Comparison of ENCODE assay signal across 8 mouse cellular contexts in the genomic region with DNA sequence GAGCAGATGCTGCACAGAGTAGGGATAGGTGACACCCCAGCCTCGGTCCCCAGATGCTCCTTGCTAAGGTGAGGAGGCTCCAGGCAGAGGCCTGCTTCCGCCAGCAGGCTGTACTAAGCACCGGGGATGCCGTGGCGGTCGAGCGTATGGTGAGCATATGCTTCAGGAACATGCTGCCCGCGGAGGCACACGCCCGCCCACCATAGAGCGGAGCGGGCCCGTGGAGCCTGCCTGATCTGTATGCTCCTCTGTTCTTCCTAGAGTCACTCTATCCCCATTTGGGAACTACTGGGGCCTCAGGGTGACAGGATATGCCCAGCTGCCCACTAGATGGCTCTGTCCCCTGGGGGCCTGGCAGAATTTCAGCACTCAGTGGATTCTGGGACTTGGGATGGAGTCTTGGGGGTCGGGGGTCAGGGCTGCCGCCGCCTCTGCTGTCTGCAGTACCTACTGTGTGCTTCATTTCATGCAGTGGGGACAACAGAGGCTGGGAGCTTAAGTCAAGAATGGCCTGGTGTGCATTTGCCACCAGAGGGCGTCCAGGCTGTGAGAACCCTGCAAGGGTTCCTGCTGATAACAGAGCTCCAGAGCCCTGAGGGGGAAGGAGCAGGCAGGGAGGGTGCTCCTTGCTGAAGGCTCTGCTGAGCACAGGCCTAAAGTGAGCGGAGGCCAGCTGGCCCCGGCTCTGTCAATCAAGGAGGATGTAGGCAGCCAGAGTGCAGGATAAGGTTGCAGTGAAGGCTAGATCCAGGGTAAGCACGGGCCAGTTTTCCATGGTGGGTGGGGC.
DNase-seq lines count a peak whose midpoint lies in the region; ATAC-seq and TF ChIP-seq lines count a peak whose summit lies in the region.

No protein-coding gene starts in this region.

- H3K4me2 ChIP-seq in forebrain, embryonic 16.5 days (ENCODE audit: low read length): no peak overlapping the region
- H3K4me2 ChIP-seq in hindbrain, postnatal 0 days (ENCODE audit: low read depth, low read length): no peak overlapping the region
- H3K4me2 ChIP-seq in limb, embryonic 13.5 days (replicated peaks): peak overlapping the region; percentile 38; the same call in 1 of the 2 replicates
- no peak overlapping the region for H3K4me2 ChIP-seq in midbrain, embryonic 16.5 days (ENCODE audit: low read length)

- peak; percentile 43 for DNase-seq in ovary, adult 18-20 months (ENCODE audit: low spot score)
- no peak for DNase-seq in ovary, postnatal 14 days (ENCODE audit: low spot score)
- DNase-seq in cerebellum, adult 18-20 months: peak; percentile 67 to 73
- DNase-seq in hindbrain, postnatal 0 days (ENCODE audit: low spot score): peak; percentile 79
- DNase-seq in thymus, postnatal 25 days: peak; percentile 71

- H3K36me3 ChIP-seq in forebrain, embryonic 16.5 days (ENCODE audit: control insufficient read depth, insufficient read depth): no peaks in the 10 kb centered on the region
- no peaks in the 10 kb centered on the region for H3K36me3 ChIP-seq in hindbrain, postnatal 0 days (ENCODE audit: insufficient read depth, low read length)
- no peaks in the 10 kb centered on the region for H3K36me3 ChIP-seq in limb, embryonic 13.5 days
- no peaks in the 10 kb centered on the region for H3K36me3 ChIP-seq in midbrain, embryonic 16.5 days (ENCODE audit: control insufficient read depth, insufficient read depth, low read length)

- no peaks in the 10 kb centered on the region for H3K9me3 ChIP-seq in forebrain, embryonic 16.5 days (ENCODE audit: control insufficient read depth, low read length)
- H3K9me3 ChIP-seq in hindbrain, postnatal 0 days (ENCODE audit: low read length): no peaks in the 10 kb centered on the region
- H3K9me3 ChIP-seq in limb, embryonic 13.5 days: no peaks in the 10 kb centered on the region
- H3K9me3 ChIP-seq in midbrain, embryonic 16.5 days (replicated peaks; ENCODE audit: control insufficient read depth, low read length, poor library complexity, severe bottlenecking): no peaks in the 10 kb centered on the region

- H3K9ac ChIP-seq in forebrain, embryonic 16.5 days (replicated peaks; ENCODE audit: low read depth, low read length): no peak overlapping the region
- no peak overlapping the region for H3K9ac ChIP-seq in hindbrain, postnatal 0 days (replicated peaks; ENCODE audit: low read length)
- H3K9ac ChIP-seq in limb, embryonic 13.5 days: no peak overlapping the region
- H3K9ac ChIP-seq in midbrain, embryonic 16.5 days (ENCODE audit: low read depth, low read length): no peak overlapping the region

- no peak overlapping the region for H3K4me3 ChIP-seq in forebrain, embryonic 16.5 days (replicated peaks; ENCODE audit: low read length)
- no peak overlapping the region for H3K4me3 ChIP-seq in hindbrain, postnatal 0 days (ENCODE audit: low read length)
- H3K4me3 ChIP-seq in limb, embryonic 13.5 days: no peak overlapping the region
- no peak overlapping the region for H3K4me3 ChIP-seq in midbrain, embryonic 16.5 days (ENCODE audit: low read depth, low read length)

- peak overlapping the region; percentile 8; the same call in 1 of the 2 replicates for H3K27ac ChIP-seq in forebrain, embryonic 16.5 days (ENCODE audit: low read length)
- H3K27ac ChIP-seq in hindbrain, postnatal 0 days: no peak overlapping the region
- H3K27ac ChIP-seq in limb, embryonic 13.5 days: peak overlapping the region; percentile 15; the same call in 1 of the 2 replicates
- H3K27ac ChIP-seq in midbrain, embryonic 16.5 days (ENCODE audit: low read length): no peak overlapping the region

- no peak for ATAC-seq in forebrain, embryonic 16.5 days
- no peak; the same call in 1 of the 2 replicates for ATAC-seq in hindbrain, postnatal 0 days
- ATAC-seq in limb, embryonic 13.5 days (ENCODE audit: low FRiP score, low read depth): peak; percentile 42; the same call in 1 of the 2 replicates
- 0 out of 2 replicates have a peak, but pooled peaks have one; percentile 9 for ATAC-seq in midbrain, embryonic 16.5 days

- WGBS in forebrain, embryonic 16.5 days: 46% methylated on average over 21 of the region's 21 CpGs
- 27% methylated on average over 21 of the region's 21 CpGs for WGBS in hindbrain, postnatal 0 days
- WGBS in limb, embryonic 13.5 days: 27% methylated on average over 21 of the region's 21 CpGs
- 45% methylated on average over 21 of the region's 21 CpGs for WGBS in midbrain, embryonic 16.5 days

- peak; percentile 87 for TF ChIP-seq CTCF in hindbrain, postnatal 0 days (IDR thresholded peaks at IDR 0.05; ENCODE audit: low read depth)

- no peaks in the 10 kb centered on the region for H3K27me3 ChIP-seq in forebrain, embryonic 16.5 days (replicated peaks; ENCODE audit: control insufficient read depth, insufficient read depth, low read length)
- H3K27me3 ChIP-seq in hindbrain, postnatal 0 days (ENCODE audit: insufficient read depth, low read length): no peaks in the 10 kb centered on the region
- H3K27me3 ChIP-seq in limb, embryonic 13.5 days: no peaks in the 10 kb centered on the region
- H3K27me3 ChIP-seq in midbrain, embryonic 16.5 days (ENCODE audit: control insufficient read depth, insufficient read depth, low read depth, low read length): no peaks in the 10 kb centered on the region

- H3K4me1 ChIP-seq in forebrain, embryonic 16.5 days (replicated peaks; ENCODE audit: control insufficient read depth, insufficient read depth, low read length): peaks cover 71% of the 10 kb centered on the region
- peaks cover 48% of the 10 kb centered on the region for H3K4me1 ChIP-seq in hindbrain, postnatal 0 days (ENCODE audit: insufficient read depth, low read length)
- peaks cover 94% of the 10 kb centered on the region for H3K4me1 ChIP-seq in limb, embryonic 13.5 days
- peaks cover 69% of the 10 kb centered on the region for H3K4me1 ChIP-seq in midbrain, embryonic 16.5 days (ENCODE audit: control insufficient read depth, insufficient read depth, low read length)

Comparison
In these comparisons a context has a peak if more than half of its experiments do, and no peak if none do; other contexts are left out.
1. ATAC-seq: peak in limb, embryonic 13.5 days (single experiment) and midbrain, embryonic 16.5 days (single experiment); none in forebrain, embryonic 16.5 days (single experiment) and hindbrain, postnatal 0 days (single experiment).
2. H3K27ac ChIP-seq: peak in forebrain, embryonic 16.5 days (single experiment) and limb, embryonic 13.5 days (single experiment); none in hindbrain, postnatal 0 days (single experiment) and midbrain, embryonic 16.5 days (single experiment).